Comparison of ENCODE assay signal across 8 mouse cellular contexts in the genomic region with DNA sequence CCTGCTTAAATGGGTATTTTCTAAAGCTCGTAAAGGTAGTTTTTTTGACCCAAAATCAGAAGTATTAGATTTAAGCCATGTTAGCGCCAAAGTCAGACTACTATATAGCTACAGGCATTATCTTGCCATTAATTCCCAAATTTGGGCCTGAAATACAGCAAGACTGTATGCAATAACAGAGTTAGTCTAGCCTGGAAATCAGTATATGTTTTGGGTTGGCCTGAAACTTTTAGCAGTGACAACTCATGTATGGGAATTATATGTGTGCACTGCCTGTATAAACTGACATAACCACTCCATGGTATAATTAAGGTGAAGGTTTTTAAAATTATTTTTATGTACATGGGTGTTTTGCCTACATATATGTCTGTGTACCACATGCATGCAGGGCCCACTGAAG. TPM values are rescaled to one million over a fixed set of nuclear protein-coding genes. Genes with fewer than 3 reads are reported as not detected.
DNase-seq lines count a peak whose midpoint lies in the region; ATAC-seq and TF ChIP-seq lines count a peak whose summit lies in the region.

Gene Atp5j2, minus strand, starts transcription at position 101 of the 400 bp plus-strand sequence.

- no peak for DNase-seq in kidney, adult 2 months
- DNase-seq in kidney, adult 9 months = no peak
- no peak for DNase-seq in adrenal gland, postnatal 14 days
- no peak for DNase-seq in gastrocnemius, postnatal 10 days
- DNase-seq in intestine, embryonic 14.5 days (ENCODE audit: low spot score) = no peak
- DNase-seq in right cerebral cortex, postnatal 36 days (ENCODE audit: low spot score in 2 of 2) = no peak
- no peak for DNase-seq in c-Kit-positive CD71-positive TER-119-positive erythroid progenitor cells, embryonic 14.5 days (ENCODE audit: low spot score)

- peak within 1 kb of the TSS; percentile 92 for H3K4me2 ChIP-seq in intestine, embryonic 14.5 days (ENCODE audit: low read length)

- TF ChIP-seq CTCF in kidney, adult 2 months (conservative IDR thresholded peaks at IDR 0.05; ENCODE audit: insufficient read depth, insufficient read length, low read depth, low read length) = no peak

- H3K36me3 ChIP-seq in kidney, adult 2 months (ENCODE audit: control insufficient read depth, insufficient read depth, low read length) = peaks cover 3% of the 10 kb centered on the region
- peaks cover 39% of the 10 kb centered on the region for H3K36me3 ChIP-seq in intestine, embryonic 14.5 days (ENCODE audit: control insufficient read depth, insufficient read depth, low read length)

- H3K27me3 ChIP-seq in kidney, adult 2 months (replicated peaks; ENCODE audit: control insufficient read depth, insufficient read depth, low read length) = no peaks in the 10 kb centered on the region
- H3K27me3 ChIP-seq in intestine, embryonic 14.5 days (replicated peaks; ENCODE audit: control insufficient read depth, insufficient read depth, low read length) = no peaks in the 10 kb centered on the region

- H3K9ac ChIP-seq in intestine, embryonic 14.5 days (ENCODE audit: low read length) = peak within 1 kb of the TSS; percentile 96

- H3K4me3 ChIP-seq in kidney, adult 2 months (ENCODE audit: insufficient read depth, low read depth, low read length) = peak within 1 kb of the TSS; percentile 80
- H3K4me3 ChIP-seq in intestine, embryonic 14.5 days (ENCODE audit: low read depth, low read length) = peak within 1 kb of the TSS; percentile 76

- no peak for ATAC-seq in intestine, embryonic 14.5 days (replicated peaks; ENCODE audit: low FRiP score, low TSS enrichment, low read depth)
- no peak for ATAC-seq in megakaryocyte progenitor cell, adult 5-6 weeks (replicated peaks; ENCODE audit: poor library complexity)

- H3K27ac ChIP-seq in kidney, adult 2 months (ENCODE audit: insufficient read depth, low read depth, low read length) = peak within 1 kb of the TSS; percentile 91
- peak within 1 kb of the TSS; percentile 88 for H3K27ac ChIP-seq in intestine, embryonic 14.5 days (ENCODE audit: low read depth)

- H3K9me3 ChIP-seq in intestine, embryonic 14.5 days (ENCODE audit: control insufficient read depth, low read length) = no peaks in the 10 kb centered on the region

- WGBS in kidney, adult 2 months = 94% methylated on average over 2 of the region's 2 CpGs
- WGBS in intestine, embryonic 14.5 days = 89% methylated on average over 2 of the region's 2 CpGs

- H3K4me1 ChIP-seq in kidney, adult 2 months (ENCODE audit: control insufficient read depth, insufficient read depth, low read length) = peaks cover 13% of the 10 kb centered on the region; the same call in 1 of the 2 replicates
- H3K4me1 ChIP-seq in intestine, embryonic 14.5 days (replicated peaks; ENCODE audit: control insufficient read depth, insufficient read depth, low read length) = peaks cover 18% of the 10 kb centered on the region

- TF ChIP-seq POLR2A in kidney, adult 2 months (IDR thresholded peaks at IDR 0.05; ENCODE audit: low read depth, low read length) = no peak

RNA-seq across cellular contexts. Expression of gene Atp5j2, which starts in this region (rescaled TPM):
- polyA plus RNA-seq in kidney, adult 2 months (2012; rRNA removed) = 346 and 489 TPM in 2 replicates
- 774 and 783 TPM in 2 replicates for total RNA-seq in adrenal gland, postnatal 14 days (2021)
- 100 to 1,000 TPM; 566 to 668 TPM for total RNA-seq in gastrocnemius, postnatal 10 days (2021)
- polyA plus RNA-seq in intestine, embryonic 14.5 days (2014; fragmentation: Nextera tagmentation; extraction: Ambion mirVana) = 681 and 724 TPM in 2 replicates
- total RNA-seq in megakaryocyte progenitor cell, adult 5-6 weeks (2015) = 353 and 371 TPM in 2 replicates
- total RNA-seq in megakaryocyte progenitor cell, adult 5-6 weeks (2017) = 101 and 130 TPM in 2 replicates
